Mouse (Mus musculus): ENCODE measurements around the gene Elmsan1. TPM values are rescaled to one million over a fixed set of nuclear protein-coding genes. Genes with fewer than 3 reads are reported as not detected.
"Not testable (repeated sequence)": the region's sequence is repeated elsewhere in the genome, so short reads cannot be mapped to it uniquely, and the experiment has no call there.

Gene Elmsan1
- polyA plus RNA-seq (2015; fragmentation: Nextera tagmentation; extraction: Ambion mirVana): 11.1 and 12.1 TPM in 2 replicates

DNA sequence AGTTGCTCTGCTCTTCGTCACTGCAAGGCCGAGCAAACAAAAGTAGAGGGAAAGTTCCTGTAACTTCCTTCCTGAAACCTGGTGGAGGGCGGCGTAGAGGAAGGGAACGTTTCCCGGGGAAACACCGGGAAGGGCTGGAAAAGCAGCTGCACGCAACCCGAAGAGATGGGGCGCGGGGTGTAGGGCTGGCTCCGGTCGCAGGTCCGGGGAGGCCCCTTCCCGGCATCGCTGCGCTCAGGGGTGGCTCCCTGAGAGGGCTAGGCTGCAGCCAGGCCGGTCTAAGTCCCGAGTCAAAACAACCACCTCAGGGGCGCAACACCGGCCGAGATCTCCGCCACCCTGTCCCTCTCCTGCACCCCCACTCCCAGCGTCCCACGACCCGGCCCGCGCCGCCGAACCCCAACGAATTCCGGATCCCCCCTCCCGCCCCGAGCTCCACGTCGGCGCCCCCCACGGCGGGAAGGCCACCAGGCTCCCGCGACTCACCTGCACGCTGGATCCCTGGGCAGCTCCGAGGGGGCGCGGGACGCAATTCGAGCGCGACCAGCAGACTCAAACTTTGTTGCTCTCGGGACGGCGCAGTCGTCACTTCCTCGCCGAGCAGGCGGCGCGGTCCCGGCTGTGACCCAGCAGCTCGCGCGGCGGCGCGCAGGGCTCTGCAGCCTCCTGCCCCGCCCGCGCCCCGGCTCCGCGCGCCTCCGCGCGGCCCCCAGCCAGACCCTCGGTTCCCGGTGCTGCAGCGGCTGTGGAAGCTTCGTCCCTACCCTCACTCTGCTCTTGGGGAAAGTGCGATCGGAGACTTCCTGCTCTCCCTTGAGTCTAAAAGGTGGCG is at the start of gene Elmsan1:
TSS of gene Elmsan1 (minus strand) at position 593 of the 832 bp plus-strand sequence.
- Histone ChIP-seq H3K27ac (ENCODE audit: low read length) (peak within 1 kb of the TSS; percentile 98), H3K27me3 (ENCODE audit: control insufficient read depth, insufficient read depth, low read depth, low read length) (no peaks in the 10 kb centered on the region), H3K9ac (ENCODE audit: low read length) (peak within 1 kb of the TSS; percentile 97), H3K9me3 (ENCODE audit: control insufficient read depth, low read length) (no peaks in the 10 kb centered on the region), H3K4me1 (replicated peaks; ENCODE audit: control insufficient read depth, insufficient read depth, low read length) (peaks cover 43% of the 10 kb centered on the region), H3K4me2 (ENCODE audit: low read depth, low read length) (peak within 1 kb of the TSS; percentile 68), H3K4me3 (ENCODE audit: low read length) (peak within 1 kb of the TSS; percentile 91), H3K36me3 (ENCODE audit: control insufficient read depth, insufficient read depth, low read length) (no peaks in the 10 kb centered on the region)
- peak; percentile 82 for ATAC-seq (ENCODE audit: low read depth)
- under 1% methylated on average over 79 of the region's 82 CpGs for WGBS

DNA sequence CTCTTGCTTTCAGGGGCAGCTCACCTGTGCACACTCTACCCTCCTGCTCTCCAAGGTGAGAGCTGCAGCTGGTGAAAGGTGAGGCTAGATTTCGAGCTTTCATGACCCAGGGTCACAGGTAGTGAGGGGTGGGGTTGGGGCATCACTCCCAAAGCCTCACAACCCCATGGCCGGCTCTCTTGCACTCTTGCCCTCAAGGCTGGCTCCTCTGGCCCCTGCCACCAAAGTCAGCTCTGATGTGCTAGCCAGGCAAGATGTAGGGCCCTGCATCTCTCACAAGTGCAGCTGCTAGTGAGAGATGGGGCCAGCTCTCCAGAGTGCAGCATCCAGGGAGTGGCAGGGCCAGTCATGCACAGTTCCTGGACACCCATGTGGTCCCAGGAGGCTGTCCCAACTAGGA is 48.6 kb upstream of the Elmsan1 start:
- ATAC-seq (ENCODE audit: low read depth): no peak
- no peaks in the 10 kb centered on the region for H3K27me3 ChIP-seq (ENCODE audit: control insufficient read depth, insufficient read depth, low read depth, low read length)
- WGBS: 60% methylated on average over 2 of the region's 2 CpGs
- H3K9ac ChIP-seq (ENCODE audit: low read length): no peak overlapping the region
- H3K27ac ChIP-seq (ENCODE audit: low read length): no peak overlapping the region
- no peaks in the 10 kb centered on the region; the same call in 1 of the 2 replicates for H3K9me3 ChIP-seq (ENCODE audit: control insufficient read depth, low read length)
- no peak overlapping the region for H3K4me2 ChIP-seq (ENCODE audit: low read depth, low read length)
- H3K4me1 ChIP-seq (replicated peaks; ENCODE audit: control insufficient read depth, insufficient read depth, low read length): no peaks in the 10 kb centered on the region
- no peak overlapping the region for H3K4me3 ChIP-seq (ENCODE audit: low read length)
- no peaks in the 10 kb centered on the region for H3K36me3 ChIP-seq (ENCODE audit: control insufficient read depth, insufficient read depth, low read length)

DNA sequence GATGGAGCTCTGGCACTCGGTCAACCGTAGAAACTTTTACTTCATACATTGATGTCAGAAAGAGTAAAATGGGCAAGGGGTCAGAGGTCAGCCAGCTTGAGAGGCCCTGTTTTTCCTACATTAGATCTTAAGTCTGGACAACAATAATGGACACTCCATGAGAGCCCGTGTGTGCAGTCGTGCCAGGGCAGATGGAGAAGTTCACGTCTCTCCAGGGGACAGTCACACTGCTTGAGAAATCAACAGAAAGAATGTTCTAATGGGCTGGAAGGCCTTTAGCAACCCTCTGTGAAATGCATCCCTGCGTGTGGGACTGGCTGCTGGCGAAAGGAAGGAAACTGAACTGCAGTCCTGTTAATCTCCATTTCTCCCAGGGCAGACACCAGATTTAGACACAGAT is 41.7 kb upstream of the Elmsan1 start:
- Histone ChIP-seq H3K36me3 (ENCODE audit: control insufficient read depth, insufficient read depth, low read length) (no peaks in the 10 kb centered on the region), H3K9me3 (ENCODE audit: control insufficient read depth, low read length) (no peaks in the 10 kb centered on the region; the same call in 1 of the 2 replicates), H3K4me1 (replicated peaks; ENCODE audit: control insufficient read depth, insufficient read depth, low read length) (no peaks in the 10 kb centered on the region), H3K9ac (ENCODE audit: low read length) (no peak overlapping the region), H3K4me2 (ENCODE audit: low read depth, low read length) (no peak overlapping the region), H3K4me3 (ENCODE audit: low read length) (no peak overlapping the region), H3K27me3 (ENCODE audit: control insufficient read depth, insufficient read depth, low read depth, low read length) (no peaks in the 10 kb centered on the region), H3K27ac (ENCODE audit: low read length) (no peak overlapping the region)
- ATAC-seq (ENCODE audit: low read depth): no peak
- 55% methylated on average over 7 of the region's 7 CpGs for WGBS

DNA sequence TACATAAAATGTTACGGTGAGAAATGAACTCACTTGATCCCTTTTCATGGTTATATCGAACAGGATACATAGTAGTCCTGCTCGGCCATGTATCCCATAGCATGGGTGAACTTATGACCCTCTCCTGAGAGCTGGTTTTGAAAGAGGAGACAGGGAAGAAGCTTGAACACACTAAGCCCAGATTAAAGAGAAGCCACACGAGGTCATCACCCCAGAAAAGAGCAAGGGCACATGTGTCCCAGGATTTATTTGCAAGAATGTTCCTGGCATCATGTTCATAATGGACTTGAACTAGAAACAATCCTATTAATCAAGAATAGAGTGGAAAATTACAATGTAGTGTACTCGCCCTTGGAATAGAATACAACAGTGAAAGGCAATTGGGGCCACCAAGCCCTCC is 36.2 kb upstream of the Elmsan1 start:
- no peak overlapping the region for H3K9ac ChIP-seq (ENCODE audit: low read length)
- peaks cover 2% of the 10 kb centered on the region; the same call in 1 of the 2 replicates for H3K9me3 ChIP-seq (ENCODE audit: control insufficient read depth, low read length)
- no peak for ATAC-seq (ENCODE audit: low read depth)
- no peak overlapping the region for H3K4me2 ChIP-seq (ENCODE audit: low read depth, low read length)
- H3K27ac ChIP-seq (ENCODE audit: low read length): no peak overlapping the region
- 66% methylated on average over 5 of the region's 5 CpGs for WGBS
- no peaks in the 10 kb centered on the region for H3K36me3 ChIP-seq (ENCODE audit: control insufficient read depth, insufficient read depth, low read length)
- no peaks in the 10 kb centered on the region for H3K27me3 ChIP-seq (ENCODE audit: control insufficient read depth, insufficient read depth, low read depth, low read length)
- H3K4me3 ChIP-seq (ENCODE audit: low read length): no peak overlapping the region
- H3K4me1 ChIP-seq (replicated peaks; ENCODE audit: control insufficient read depth, insufficient read depth, low read length): no peaks in the 10 kb centered on the region

DNA sequence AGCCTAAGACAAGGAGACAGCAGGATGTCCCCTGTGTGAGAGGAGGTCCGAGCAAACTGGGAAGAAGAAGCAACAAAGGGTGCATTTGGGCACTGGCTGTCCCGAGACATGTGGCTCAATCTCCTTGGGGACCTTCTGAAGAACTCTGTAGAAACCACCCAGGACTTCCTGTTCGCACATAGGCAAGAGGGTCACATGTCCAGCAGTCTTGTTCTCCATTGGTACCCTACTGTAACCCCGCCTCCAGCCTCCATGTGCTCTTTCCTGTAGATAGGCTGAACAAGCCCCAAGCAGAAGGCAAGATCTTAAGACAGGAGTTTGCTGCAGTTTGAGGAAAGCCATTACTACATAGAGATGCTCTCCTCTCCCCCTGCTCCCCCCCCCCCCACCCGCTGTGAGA is 34.1 kb upstream of the Elmsan1 start:
- H3K27ac ChIP-seq (ENCODE audit: low read length): no peak overlapping the region
- no peak overlapping the region for H3K4me2 ChIP-seq (ENCODE audit: low read depth, low read length)
- no peaks in the 10 kb centered on the region for H3K36me3 ChIP-seq (ENCODE audit: control insufficient read depth, insufficient read depth, low read length)
- peaks cover 2% of the 10 kb centered on the region; the same call in 1 of the 2 replicates for H3K9me3 ChIP-seq (ENCODE audit: control insufficient read depth, low read length)
- H3K27me3 ChIP-seq (ENCODE audit: control insufficient read depth, insufficient read depth, low read depth, low read length): no peaks in the 10 kb centered on the region
- no peak for ATAC-seq (ENCODE audit: low read depth)
- no peak overlapping the region for H3K9ac ChIP-seq (ENCODE audit: low read length)
- WGBS: 84% methylated on average over 5 of the region's 5 CpGs
- no peak overlapping the region for H3K4me3 ChIP-seq (ENCODE audit: low read length)
- no peaks in the 10 kb centered on the region for H3K4me1 ChIP-seq (replicated peaks; ENCODE audit: control insufficient read depth, insufficient read depth, low read length)

DNA sequence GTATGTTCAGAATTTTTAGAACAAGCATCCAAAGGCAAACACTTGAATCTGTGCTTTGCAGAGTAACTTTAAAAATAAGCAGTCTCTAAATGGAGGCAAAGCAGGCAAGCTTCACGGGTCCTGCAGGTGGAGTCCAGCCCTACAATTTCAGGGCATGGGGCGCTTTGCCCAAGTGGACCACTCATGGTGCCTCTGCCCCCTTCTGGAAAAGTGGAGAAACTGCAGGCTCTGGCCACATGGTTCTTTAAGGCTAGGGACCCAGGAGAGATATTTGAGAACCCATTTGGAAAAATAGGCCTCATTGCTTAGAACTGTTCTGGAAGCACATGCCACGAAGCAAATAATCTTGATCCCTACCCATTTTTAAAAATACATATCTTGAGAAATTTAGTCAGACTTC is 30.5 kb upstream of the Elmsan1 start:
- H3K4me1 ChIP-seq (replicated peaks; ENCODE audit: control insufficient read depth, insufficient read depth, low read length): no peaks in the 10 kb centered on the region
- no peak overlapping the region for H3K4me2 ChIP-seq (ENCODE audit: low read depth, low read length)
- H3K9me3 ChIP-seq (ENCODE audit: control insufficient read depth, low read length): peaks cover 2% of the 10 kb centered on the region; the same call in 1 of the 2 replicates
- H3K27ac ChIP-seq (ENCODE audit: low read length): no peak overlapping the region
- H3K9ac ChIP-seq (ENCODE audit: low read length): no peak overlapping the region
- no peaks in the 10 kb centered on the region for H3K27me3 ChIP-seq (ENCODE audit: control insufficient read depth, insufficient read depth, low read depth, low read length)
- WGBS: 6% methylated on average over 3 of the region's 3 CpGs
- no peak overlapping the region for H3K4me3 ChIP-seq (ENCODE audit: low read length)
- ATAC-seq (ENCODE audit: low read depth): 0 out of 2 replicates have a peak, but pooled peaks have one; percentile 23
- no peaks in the 10 kb centered on the region for H3K36me3 ChIP-seq (ENCODE audit: control insufficient read depth, insufficient read depth, low read length)

DNA sequence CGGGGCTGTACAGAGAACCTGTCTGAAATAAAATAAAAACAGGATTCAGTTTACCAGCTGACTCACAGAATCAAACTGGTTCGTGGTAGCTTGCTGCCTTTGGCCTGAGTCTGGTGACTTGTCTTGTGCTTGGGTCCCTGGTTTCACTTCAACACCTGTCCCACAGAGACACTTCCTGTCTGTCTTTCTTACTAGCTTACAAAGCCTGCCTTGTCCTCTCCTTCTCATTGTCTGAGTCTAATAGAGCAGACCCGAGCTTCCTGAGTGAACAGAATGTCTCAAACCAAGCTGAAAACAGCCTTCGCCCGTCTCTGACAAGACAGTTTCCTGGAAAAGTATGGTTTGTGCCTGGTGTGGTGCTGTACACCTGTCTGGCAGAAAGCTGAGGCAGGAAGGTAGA is 27.0 kb upstream of the Elmsan1 start:
- H3K4me3 ChIP-seq (ENCODE audit: low read length): no peak overlapping the region
- no peak overlapping the region for H3K4me2 ChIP-seq (ENCODE audit: low read depth, low read length)
- no peaks in the 10 kb centered on the region for H3K36me3 ChIP-seq (ENCODE audit: control insufficient read depth, insufficient read depth, low read length)
- H3K9me3 ChIP-seq (ENCODE audit: control insufficient read depth, low read length): no peaks in the 10 kb centered on the region
- no peak for ATAC-seq (ENCODE audit: low read depth)
- no peak overlapping the region for H3K27ac ChIP-seq (ENCODE audit: low read length)
- WGBS: 70% methylated on average over 5 of the region's 5 CpGs
- H3K27me3 ChIP-seq (ENCODE audit: control insufficient read depth, insufficient read depth, low read depth, low read length): no peaks in the 10 kb centered on the region
- H3K4me1 ChIP-seq (replicated peaks; ENCODE audit: control insufficient read depth, insufficient read depth, low read length): no peaks in the 10 kb centered on the region
- no peak overlapping the region for H3K9ac ChIP-seq (ENCODE audit: low read length)

DNA sequence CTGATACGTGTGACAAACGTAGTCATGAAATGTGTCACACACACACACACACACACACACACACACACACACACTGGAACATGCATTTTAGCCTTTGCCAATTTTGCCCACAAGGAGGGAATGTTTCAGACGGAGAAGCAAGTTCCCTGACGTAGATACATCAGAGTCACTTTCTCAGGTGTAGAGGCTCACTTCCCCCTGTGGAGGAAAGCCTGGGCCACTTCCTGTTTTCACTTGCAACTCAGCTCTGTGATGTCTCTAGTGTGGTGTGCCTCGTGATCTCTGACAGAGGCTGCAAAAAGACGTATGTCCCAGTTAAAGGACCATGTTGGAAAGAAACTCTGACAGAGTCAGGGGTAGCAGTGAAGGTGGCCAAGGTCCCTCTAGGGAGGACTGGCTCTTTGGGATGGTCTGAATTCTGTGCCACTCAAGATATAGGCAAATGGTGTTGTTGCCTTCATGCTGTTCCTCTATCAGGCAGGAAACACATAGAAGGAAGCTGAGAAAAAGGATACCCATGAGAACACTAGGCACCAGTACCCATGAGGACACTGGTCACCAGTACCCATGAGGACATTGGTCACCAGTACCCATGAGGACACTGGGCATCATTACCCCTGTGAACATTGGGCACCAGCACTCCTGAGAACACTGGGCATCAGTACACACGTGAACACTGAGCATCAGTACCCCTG is 24.5 kb upstream of the Elmsan1 start:
- Histone ChIP-seq H3K4me1 (replicated peaks; ENCODE audit: control insufficient read depth, insufficient read depth, low read length) (no peaks in the 10 kb centered on the region), H3K36me3 (ENCODE audit: control insufficient read depth, insufficient read depth, low read length) (no peaks in the 10 kb centered on the region), H3K9ac (ENCODE audit: low read length) (no peak overlapping the region), H3K27ac (ENCODE audit: low read length) (no peak overlapping the region), H3K9me3 (ENCODE audit: control insufficient read depth, low read length) (no peaks in the 10 kb centered on the region), H3K27me3 (ENCODE audit: control insufficient read depth, insufficient read depth, low read depth, low read length) (no peaks in the 10 kb centered on the region), H3K4me3 (ENCODE audit: low read length) (no peak overlapping the region), H3K4me2 (ENCODE audit: low read depth, low read length) (no peak overlapping the region)
- no peak for ATAC-seq (ENCODE audit: low read depth)
- WGBS: 59% methylated on average over 7 of the region's 7 CpGs

DNA sequence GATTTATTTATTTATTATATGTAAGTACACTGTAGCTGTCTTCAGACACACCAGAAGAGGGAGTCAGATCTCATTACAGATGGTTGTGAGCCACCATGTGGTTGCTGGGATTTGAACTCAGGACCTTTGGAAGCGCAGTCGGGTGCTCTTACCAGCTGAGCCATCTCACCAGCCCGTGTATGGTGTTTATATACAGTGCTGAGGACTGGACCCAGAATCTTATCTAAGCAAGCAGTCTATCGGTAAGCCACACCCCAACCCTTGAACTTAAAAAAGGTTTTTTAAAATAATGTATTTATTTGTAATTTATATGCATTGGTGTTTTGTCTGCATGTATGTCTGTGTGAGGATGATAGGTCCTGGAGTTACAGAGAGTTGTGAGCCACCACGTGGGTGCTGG is 18.4 kb upstream of the Elmsan1 start:
- not testable (repeated sequence) for H3K36me3 ChIP-seq (ENCODE audit: control insufficient read depth, insufficient read depth, low read length); H3K4me2 ChIP-seq (ENCODE audit: low read depth, low read length); H3K4me1 ChIP-seq (replicated peaks; ENCODE audit: control insufficient read depth, insufficient read depth, low read length); ATAC-seq (ENCODE audit: low read depth); H3K27ac ChIP-seq (ENCODE audit: low read length); H3K27me3 ChIP-seq (ENCODE audit: control insufficient read depth, insufficient read depth, low read depth, low read length); H3K9me3 ChIP-seq (ENCODE audit: control insufficient read depth, low read length); H3K9ac ChIP-seq (ENCODE audit: low read length); H3K4me3 ChIP-seq (ENCODE audit: low read length)
- 76% methylated on average over 5 of the region's 5 CpGs for WGBS

Measured in lung, embryonic 16.5 days (tissue).